2 mouse cellular contexts compared by ENCODE assay signal in the genomic region with DNA sequence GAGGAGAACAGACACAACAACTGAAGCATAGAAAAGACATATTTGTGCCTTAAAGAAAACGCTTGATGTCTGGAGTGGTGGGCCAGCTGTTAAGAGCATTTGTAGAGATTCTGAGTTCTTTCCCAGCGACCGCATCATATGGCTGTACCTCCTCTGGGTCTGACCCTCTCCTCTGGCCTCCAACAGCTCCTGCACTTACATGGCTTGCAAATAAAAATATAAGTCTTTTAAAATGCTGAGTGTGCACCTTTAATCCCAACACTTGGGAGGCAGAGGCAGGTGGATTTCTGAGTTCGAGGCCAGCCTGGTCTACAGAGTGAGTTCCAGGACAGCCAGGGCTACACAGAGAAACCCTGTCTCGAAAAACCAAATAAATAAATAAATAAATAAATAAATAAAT.
TF ChIP-seq lines count a peak whose summit lies in the region.

No protein-coding gene starts in this region.

TF ChIP-seq in CH12.LX, 34 proteins besides CTCF, POLR2A, EP300 and RAD21:
- TF ChIP-seq MAFK (IDR thresholded peaks at IDR 0.05; ENCODE audit: insufficient replicate concordance, low read length) = peak; percentile 40; the same call in 1 of the 2 replicates
TF ChIP-seq in CH12.LX: peak in this region for 1; not testable (repeated sequence) for 33.

TF ChIP-seq in ES-E14, 5 proteins besides CTCF, POLR2A, EP300 and RAD21:
- peak; percentile 63 for TF ChIP-seq MAFK (IDR thresholded peaks at IDR 0.05; ENCODE audit: insufficient read depth, low read depth, low read length)
